Mouse (Mus musculus) embryonic facial prominence, embryonic 14.5 days (tissue): Measurements from ENCODE around the gene Dgkz. TPM values are rescaled to one million over a fixed set of nuclear protein-coding genes. Genes with fewer than 3 reads are reported as not detected.

ENCODE experiments used
- ATAC-seq: fragments of 200-750 bp; cut with Nextera tagmentation; 2 replicates; pipeline ENCODE4 v1.8.0; 2017; ENCODE audit warnings: low read depth, moderate number of reproducible peaks, moderate TSS enrichment
- DNase-seq: peaks from one replicate; pipeline ENCODE4 v3.0.0-alpha.2; 2015; ENCODE audit warnings: low spot score
- H3K27ac ChIP-seq: fragments of 300-500 bp; sonication (generic); replicated peaks from 2 replicates; pipeline ENCODE4 v1.5.1; 2014; ENCODE audit warnings: low read depth, mild to moderate bottlenecking, low read length, moderate library complexity
- H3K27me3 ChIP-seq: fragments of 300-500 bp; sonication (generic); replicated peaks from 2 replicates; pipeline ENCODE4 v1.6.1; 2014; ENCODE audit warnings: low read length; ENCODE audit not compliant: control insufficient read depth, insufficient read depth
- H3K36me3 ChIP-seq: fragments of 300-500 bp; sonication (generic); 2 replicates; pipeline ENCODE4 v1.6.1; 2014; ENCODE audit warnings: low read length, mixed read lengths; ENCODE audit not compliant: control insufficient read depth, insufficient read depth
- H3K4me1 ChIP-seq: fragments of 300-500 bp; sonication (generic); 2 replicates; pipeline ENCODE4 v1.6.1; 2014; ENCODE audit warnings: antibody characterized with exemption, low read length; ENCODE audit not compliant: control insufficient read depth, insufficient read depth
- H3K4me2 ChIP-seq: fragments of 300-500 bp; sonication (generic); 2 replicates; pipeline ENCODE4 v1.6.1; 2014; ENCODE audit warnings: low read depth, mild to moderate bottlenecking, low read length, moderate library complexity, mixed read lengths
- H3K4me3 ChIP-seq: fragments of 300-500 bp; sonication (generic); 2 replicates; pipeline ENCODE4 v1.5.1; 2014; ENCODE audit warnings: low read depth, mild to moderate bottlenecking, low read length
- H3K9ac ChIP-seq: fragments of 300-500 bp; sonication (generic); 2 replicates; pipeline ENCODE4 v1.6.1; 2014; ENCODE audit warnings: low read depth, mild to moderate bottlenecking, low read length, moderate library complexity, mixed read lengths
- H3K9me3 ChIP-seq: fragments of 300-500 bp; sonication (generic); 2 replicates; pipeline ENCODE4 v1.6.1; 2016; ENCODE audit warnings: low read length; ENCODE audit not compliant: control insufficient read depth
- WGBS: fragments of 180-500 bp; shearing (Covaris S2); extraction: QIAGEN DNeasy Blood & Tissue Kit; methylation state at CpG from one replicate; pipeline ENCODE4 v1.1.7; 2014; 5-methylcytosine and 5-hydroxymethylcytosine counted together
- polyA plus RNA-seq: library from polyadenylated mRNA; unstranded; fragments of >200 nt; fragmentation: Nextera tagmentation; extraction: Ambion mirVana; gene quantifications from 2 replicates; pipeline ENCODE4 v1.2.1, GENCODE M21; 2014

The Dgkz gene
- polyA plus RNA-seq, 1 experiment from 2014 or later = 47.4 TPM

DNA sequence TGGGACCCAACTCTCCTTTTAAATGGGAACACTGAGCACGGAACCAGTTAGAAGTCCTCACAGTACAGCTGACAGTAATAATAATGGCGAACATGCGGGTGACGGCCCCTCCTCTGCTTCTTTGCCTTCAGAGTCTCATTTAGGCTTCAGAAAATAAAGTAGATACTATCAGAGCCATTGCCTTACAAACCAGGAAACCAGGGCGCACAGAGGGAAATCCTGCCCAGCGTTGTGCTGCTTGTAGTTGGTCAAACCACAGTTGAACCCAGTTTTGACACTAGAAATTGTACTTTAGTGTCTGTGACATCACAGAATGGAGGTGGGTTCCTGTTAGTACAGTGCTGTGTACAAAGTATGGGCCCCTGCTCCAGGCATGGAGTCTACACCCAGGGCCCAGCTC is 38.6 kb upstream of the Dgkz start:
- DNase-seq (no peak), ATAC-seq (no peak)
- peaks cover 31% of the 10 kb centered on the region for H3K4me1 ChIP-seq
- no peaks in the 10 kb centered on the region for H3K36me3 ChIP-seq
- H3K27ac ChIP-seq = no peak overlapping the region
- H3K9ac ChIP-seq = no peak overlapping the region
- WGBS = 77% methylated on average over 6 of the region's 6 CpGs
- H3K9me3 ChIP-seq = no peaks in the 10 kb centered on the region
- H3K27me3 ChIP-seq = no peaks in the 10 kb centered on the region
- H3K4me3 ChIP-seq = no peak overlapping the region
- H3K4me2 ChIP-seq = no peak overlapping the region

DNA sequence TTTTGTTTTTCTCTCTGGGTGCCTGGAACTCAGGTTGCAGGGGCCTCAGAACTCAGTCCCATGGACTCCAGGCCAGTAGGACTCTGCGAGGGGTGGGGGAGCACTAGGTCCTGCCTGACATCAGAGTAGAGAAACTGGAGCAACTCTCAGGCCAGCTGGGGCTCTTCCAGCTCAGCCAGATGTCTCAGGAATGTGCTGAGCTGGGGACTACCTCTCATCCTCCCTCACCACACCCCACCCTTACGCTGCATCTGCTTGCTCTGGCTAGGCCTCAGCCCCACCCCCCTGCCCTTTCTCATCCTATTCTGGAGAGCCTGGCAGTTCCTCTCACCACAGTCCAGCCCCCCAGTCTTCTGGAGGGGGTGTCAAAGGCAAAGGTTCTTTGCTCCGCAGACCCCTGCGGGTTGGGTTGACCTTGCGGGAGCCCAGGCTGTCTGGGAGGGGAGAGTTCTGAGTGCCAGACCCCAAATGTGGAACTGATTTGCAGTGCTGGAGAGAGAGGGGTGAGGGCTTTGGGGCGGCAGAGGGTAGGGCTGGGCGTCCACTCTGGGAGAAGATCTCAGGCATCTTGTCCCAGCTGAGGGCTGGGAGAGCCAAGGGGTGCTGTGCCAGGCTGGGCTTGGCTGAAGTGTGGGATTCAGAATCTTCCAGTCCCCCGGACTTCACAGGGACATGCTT is 37.2 kb upstream of the Dgkz start:
- Histone ChIP-seq H3K4me1 (peaks cover 31% of the 10 kb centered on the region), H3K4me2 (peak overlapping the region; percentile 30), H3K27me3 (no peaks in the 10 kb centered on the region), H3K36me3 (no peaks in the 10 kb centered on the region), H3K9me3 (no peaks in the 10 kb centered on the region), H3K27ac (peak overlapping the region; percentile 84), H3K4me3 (no peak overlapping the region), H3K9ac (0 out of 2 replicates have a peak overlapping the region, but pooled peaks have one; percentile 35)
- DNase-seq (peak; percentile 96), ATAC-seq (peak; percentile 71)
- 11% methylated on average over 8 of the region's 8 CpGs for WGBS

DNA sequence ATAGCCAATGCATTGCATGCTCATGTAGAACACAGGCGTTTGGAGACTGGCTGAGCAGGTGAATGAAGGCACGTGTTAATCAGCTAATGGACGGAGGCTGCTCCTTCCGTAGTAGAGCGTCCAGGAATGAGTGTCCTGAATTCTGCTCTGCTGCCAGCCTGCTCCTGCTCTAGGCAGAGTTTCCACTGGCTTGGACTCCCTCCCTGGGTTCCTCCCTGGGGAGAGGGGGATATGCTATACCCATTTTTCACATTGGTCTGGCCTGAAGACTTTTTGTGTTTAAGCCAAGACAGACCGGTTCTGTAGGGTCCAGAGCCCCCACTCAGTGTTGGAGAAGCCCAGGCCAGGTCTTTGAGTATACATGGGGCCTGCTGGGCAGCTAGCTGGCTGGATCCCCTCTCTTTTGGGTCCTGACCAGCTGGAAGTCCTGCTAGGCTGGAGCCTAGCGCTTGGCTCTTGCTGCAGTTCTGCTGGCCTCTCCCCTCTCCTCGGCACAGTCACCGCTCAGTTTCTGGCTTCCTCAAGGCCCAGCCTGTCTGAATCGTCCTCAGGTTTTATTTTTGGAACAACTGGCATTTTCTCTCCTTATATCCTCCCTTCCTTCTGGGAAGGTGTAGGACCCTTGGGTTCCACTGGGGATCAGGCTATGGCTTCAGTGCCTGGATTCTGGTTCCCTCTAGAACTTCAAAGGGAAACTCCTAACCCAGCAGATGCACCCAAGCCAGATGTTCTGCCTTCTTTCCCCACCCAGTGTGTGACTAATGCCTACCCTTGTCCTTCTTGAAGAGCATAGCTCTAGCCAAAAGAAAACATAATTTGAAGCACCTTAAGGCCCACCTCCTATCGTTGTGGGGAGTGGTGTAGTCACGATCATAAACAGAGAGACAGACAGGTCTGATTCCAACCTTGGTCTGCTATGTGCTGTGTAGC is 36.0 kb upstream of the Dgkz start:
- Histone ChIP-seq H3K4me3 (no peak overlapping the region), H3K9me3 (no peaks in the 10 kb centered on the region), H3K27me3 (no peaks in the 10 kb centered on the region), H3K27ac (peak overlapping the region; percentile 84), H3K36me3 (no peaks in the 10 kb centered on the region), H3K4me1 (peaks cover 30% of the 10 kb centered on the region), H3K4me2 (no peak overlapping the region), H3K9ac (no peak overlapping the region)
- DNase-seq (no peak), ATAC-seq (no peak)
- WGBS = 66% methylated on average over 12 of the region's 12 CpGs

DNA sequence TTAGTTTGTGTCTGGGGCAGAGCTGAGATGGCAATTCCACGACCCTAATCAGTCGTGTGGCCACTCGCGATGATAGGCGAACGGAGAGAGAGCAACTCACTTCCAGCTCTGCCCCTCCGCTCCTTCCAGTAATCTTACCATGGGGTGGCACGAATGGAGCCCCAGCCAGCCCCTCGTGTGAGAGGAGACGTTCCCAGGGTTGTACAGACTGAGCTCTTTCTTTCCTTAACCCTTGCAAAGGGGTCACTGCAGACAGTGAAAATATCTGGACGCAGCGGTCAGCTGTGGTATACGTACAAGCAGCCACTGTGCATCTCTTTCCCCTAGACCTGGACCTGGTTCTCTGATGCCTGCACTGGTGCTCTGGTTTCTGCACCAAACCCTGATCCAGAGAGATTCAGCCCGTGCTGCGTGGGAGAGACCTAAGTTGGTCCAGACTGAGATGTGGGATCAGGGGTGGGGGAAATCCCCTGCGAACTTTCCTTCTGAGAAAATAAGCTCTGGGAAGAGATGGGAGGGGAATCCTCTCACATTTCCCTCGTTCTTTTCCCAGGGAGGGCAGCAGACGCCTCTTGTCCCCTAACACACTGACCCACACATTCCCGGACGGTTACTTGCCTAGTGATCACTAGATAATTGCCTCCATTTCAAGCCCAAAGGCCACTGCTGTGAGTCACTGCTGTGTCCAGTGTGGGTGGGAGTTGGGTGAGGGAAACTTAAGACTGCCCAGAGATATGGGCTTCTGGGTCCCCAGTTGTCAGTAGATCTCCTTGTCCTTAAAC is 33.1 kb upstream of the Dgkz start:
- H3K4me1 ChIP-seq = peaks cover 31% of the 10 kb centered on the region
- no peak for DNase-seq
- peak; percentile 4; the same call in 1 of the 2 replicates for ATAC-seq
- peak overlapping the region; percentile 93 for H3K27ac ChIP-seq
- H3K36me3 ChIP-seq = no peaks in the 10 kb centered on the region
- peak overlapping the region; percentile 62 for H3K9ac ChIP-seq
- no peaks in the 10 kb centered on the region for H3K27me3 ChIP-seq
- peak overlapping the region; percentile 65 for H3K4me2 ChIP-seq
- no peaks in the 10 kb centered on the region for H3K9me3 ChIP-seq
- 1% methylated on average over 20 of the region's 20 CpGs for WGBS
- peak overlapping the region; percentile 50 for H3K4me3 ChIP-seq

DNA sequence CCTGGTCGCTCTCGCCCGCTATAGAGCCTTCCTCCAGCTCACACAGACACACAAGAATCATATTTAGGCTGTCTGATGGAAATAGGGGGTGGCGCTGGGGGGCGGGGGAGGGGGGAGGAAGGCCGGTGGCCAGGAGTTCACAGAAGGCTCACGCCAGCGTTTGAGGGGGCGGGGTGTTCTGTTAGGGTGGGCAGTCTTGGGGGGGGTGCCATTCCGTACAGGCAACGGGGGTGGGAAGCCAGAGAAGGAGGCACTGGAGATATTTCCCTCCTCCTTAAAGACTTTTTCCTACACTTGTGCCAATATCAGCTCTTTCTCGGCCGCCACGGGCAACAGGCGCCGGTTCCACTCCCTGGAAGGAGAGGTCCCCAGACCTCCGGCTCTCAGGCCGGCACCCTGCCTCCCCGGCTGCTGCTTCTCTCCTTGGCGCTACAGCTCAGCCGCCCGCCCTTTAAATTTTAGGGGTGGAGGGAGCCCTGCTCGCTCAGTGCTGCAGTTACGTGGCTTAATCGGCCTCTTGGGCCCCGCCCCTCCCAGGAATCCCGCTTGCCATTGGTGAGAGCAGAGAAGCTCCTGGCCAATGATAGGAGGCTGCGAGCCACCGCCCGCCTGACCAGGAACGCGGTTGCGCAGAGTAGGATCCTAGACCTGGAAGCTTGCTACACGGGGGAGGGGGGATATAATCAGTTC is 32.4 kb upstream of the Dgkz start:
- H3K4me1 ChIP-seq = peaks cover 24% of the 10 kb centered on the region
- H3K9ac ChIP-seq = peak overlapping the region; percentile 62
- DNase-seq (peak; percentile 99), ATAC-seq (peak; percentile 96)
- H3K36me3 ChIP-seq = no peaks in the 10 kb centered on the region
- peak overlapping the region; percentile 65 for H3K4me2 ChIP-seq
- peak overlapping the region; percentile 50 for H3K4me3 ChIP-seq
- peak overlapping the region; percentile 93 for H3K27ac ChIP-seq
- H3K27me3 ChIP-seq = no peaks in the 10 kb centered on the region
- H3K9me3 ChIP-seq = no peaks in the 10 kb centered on the region
- WGBS = 0% methylated on average over 29 of the region's 34 CpGs

DNA sequence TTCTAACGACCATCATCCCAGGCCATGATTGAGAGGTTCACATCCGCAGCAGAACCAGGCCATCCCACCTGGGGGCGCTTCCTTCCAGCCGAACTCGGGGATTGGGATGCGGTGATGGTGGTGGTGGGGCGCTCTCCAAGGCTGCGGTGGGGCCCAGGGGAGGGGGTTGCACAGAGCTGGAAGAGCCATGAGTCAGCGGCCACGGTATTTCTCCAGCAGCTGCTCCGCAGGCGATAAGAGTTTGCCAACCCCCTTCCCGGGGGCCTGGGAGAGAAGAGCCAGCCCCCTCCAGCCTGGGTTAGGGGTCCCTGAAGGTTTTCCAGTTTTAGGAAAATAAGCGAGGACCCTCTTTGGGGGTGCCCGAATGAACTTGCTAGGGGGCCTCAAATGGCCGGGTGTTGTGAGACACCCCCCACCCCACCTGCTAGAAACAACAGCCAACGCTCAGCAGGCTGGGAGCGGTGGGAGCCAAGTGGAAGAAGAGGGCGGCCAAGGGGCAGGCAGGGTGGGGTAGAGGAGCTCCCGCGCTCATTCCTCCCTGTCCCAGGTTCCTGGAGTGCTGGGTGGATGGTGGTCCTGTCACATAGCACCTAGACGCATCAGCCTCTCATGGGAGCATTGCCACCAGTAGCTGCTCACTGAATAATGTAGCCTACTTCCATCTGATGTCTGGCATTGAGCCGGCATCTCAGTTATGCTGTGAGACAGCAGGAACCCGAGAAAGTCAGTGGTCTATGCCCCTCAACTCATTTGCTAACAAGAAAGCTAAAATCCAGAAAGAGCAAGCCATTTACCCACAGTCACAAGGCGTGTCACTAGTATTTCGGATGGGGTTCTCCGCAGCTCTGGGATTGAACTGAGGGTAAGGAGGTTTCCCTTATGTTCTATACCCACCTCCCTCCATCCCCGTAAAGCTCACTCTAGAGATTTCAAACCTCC is 31.6 kb upstream of the Dgkz start:
- DNase-seq = peak; percentile 89
- ATAC-seq = peak; percentile 53
- no peaks in the 10 kb centered on the region for H3K36me3 ChIP-seq
- no peaks in the 10 kb centered on the region for H3K9me3 ChIP-seq
- H3K27me3 ChIP-seq = no peaks in the 10 kb centered on the region
- peak overlapping the region; percentile 50 for H3K4me3 ChIP-seq
- H3K4me1 ChIP-seq = peaks cover 15% of the 10 kb centered on the region
- H3K4me2 ChIP-seq = peak overlapping the region; percentile 65
- 0% methylated on average over 27 of the region's 28 CpGs for WGBS
- H3K9ac ChIP-seq = peak overlapping the region; percentile 62
- H3K27ac ChIP-seq = peak overlapping the region; percentile 93

DNA sequence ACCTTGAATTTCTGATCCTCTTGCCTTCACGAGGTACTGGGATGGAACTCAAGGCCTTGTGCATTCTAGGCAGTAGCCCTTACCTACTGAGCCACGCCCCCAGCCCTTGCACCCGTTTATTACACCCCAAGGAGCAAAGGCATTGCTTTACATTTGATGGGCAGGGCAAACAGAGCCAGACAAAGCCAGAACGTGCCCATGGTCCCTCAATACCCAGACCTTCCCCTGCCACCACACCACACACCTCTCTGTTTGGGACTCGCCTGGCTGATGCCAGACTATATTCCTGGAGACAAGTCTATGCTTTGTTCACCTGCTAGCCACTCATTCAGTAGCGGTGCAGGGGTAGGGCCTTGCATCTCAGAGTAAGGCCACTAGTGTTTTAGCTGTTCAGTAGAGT is 30.8 kb upstream of the Dgkz start:
- Histone ChIP-seq H3K9me3 (no peaks in the 10 kb centered on the region), H3K4me2 (peak overlapping the region; percentile 65), H3K27me3 (no peaks in the 10 kb centered on the region), H3K4me3 (no peak overlapping the region), H3K27ac (no peak overlapping the region; the same call in 1 of the 2 replicates), H3K9ac (no peak overlapping the region), H3K4me1 (peaks cover 12% of the 10 kb centered on the region), H3K36me3 (peaks cover 4% of the 10 kb centered on the region; the same call in 1 of the 2 replicates)
- 51% methylated on average over 6 of the region's 6 CpGs for WGBS
- DNase-seq (no peak), ATAC-seq (no peak)
